Mouse (Mus musculus) liver, embryonic 11.5 days (tissue): ENCODE measurements around the gene Tsr1. TPM values are rescaled to one million over a fixed set of nuclear protein-coding genes. Genes with fewer than 3 reads are reported as not detected.

Experiments used
- ATAC-seq: fragments of 200-750 bp; cut with Nextera tagmentation; replicated peaks from 2 replicates; pipeline ENCODE4 v1.8.0; 2017; ENCODE audit warnings: moderate number of reproducible peaks, mild to moderate bottlenecking, moderate TSS enrichment, moderate library complexity; ENCODE audit not compliant: low FRiP score
- DNase-seq: peaks from one replicate; pipeline ENCODE4 v3.0.0-alpha.2; 2017; ENCODE audit warnings: low spot score
- H3K27ac ChIP-seq: fragments of 300-500 bp; sonication (generic); 2 replicates; pipeline ENCODE4 v1.5.1; 2014; ENCODE audit warnings: mild to moderate bottlenecking, low read depth, low read length, control low read depth
- H3K27me3 ChIP-seq: fragments of 300-500 bp; sonication (generic); replicated peaks from 2 replicates; pipeline ENCODE4 v1.6.1; 2014; ENCODE audit warnings: low read length, mixed read lengths; ENCODE audit not compliant: control insufficient read depth, insufficient read depth
- H3K36me3 ChIP-seq: fragments of 300-500 bp; sonication (generic); 2 replicates; pipeline ENCODE4 v1.6.1; 2014; ENCODE audit warnings: mild to moderate bottlenecking, low read length, moderate library complexity, mixed read lengths; ENCODE audit not compliant: control insufficient read depth, insufficient read depth
- H3K4me1 ChIP-seq: fragments of 300-500 bp; sonication (generic); replicated peaks from 2 replicates; pipeline ENCODE4 v1.6.1; 2014; ENCODE audit warnings: low read length, mixed read lengths; ENCODE audit not compliant: control insufficient read depth, insufficient read depth
- H3K4me2 ChIP-seq: fragments of 300-500 bp; sonication (generic); 2 replicates; pipeline ENCODE4 v1.6.1; 2014; ENCODE audit warnings: mild to moderate bottlenecking, control low read depth, moderate library complexity
- H3K4me3 ChIP-seq: fragments of 300-500 bp; sonication (generic); 2 replicates; pipeline ENCODE4 v1.5.1; 2014; ENCODE audit warnings: low read depth, low read length, control low read depth
- H3K9ac ChIP-seq: fragments of 300-500 bp; sonication (generic); 2 replicates; pipeline ENCODE4 v1.6.1; 2014; ENCODE audit warnings: low read depth, low read length, control low read depth
- H3K9me3 ChIP-seq: fragments of 300-500 bp; sonication (generic); 2 replicates; pipeline ENCODE4 v1.6.1; 2016; ENCODE audit warnings: low read length, inconsistent platforms, mixed read lengths; ENCODE audit not compliant: control insufficient read depth
- WGBS: fragments of 180-500 bp; shearing (Covaris S2); extraction: QIAGEN DNeasy Blood & Tissue Kit; methylation state at CpG from one replicate; pipeline ENCODE4 v1.1.7; 2014; 5-methylcytosine and 5-hydroxymethylcytosine counted together
- polyA plus RNA-seq: library from polyadenylated mRNA; unstranded; fragments of >200 nt; fragmentation: Nextera tagmentation; extraction: Ambion mirVana; gene quantifications from 2 replicates; pipeline ENCODE4 v1.2.1, GENCODE M21; 2014

Gene Tsr1
- polyA plus RNA-seq, 1 experiment from 2014 or later = 72.4 TPM

- H3K9me3 ChIP-seq = no peaks in the 10 kb centered on the region
- H3K9ac ChIP-seq = no peak overlapping the region
- H3K4me1 ChIP-seq = no peaks in the 10 kb centered on the region
- ATAC-seq (no peak), DNase-seq (no peak)
- peaks cover 5% of the 10 kb centered on the region; the same call in 1 of the 2 replicates for H3K36me3 ChIP-seq
- WGBS = 85% methylated on average over 2 of the region's 2 CpGs
- H3K27ac ChIP-seq = no peak overlapping the region
- H3K27me3 ChIP-seq = no peaks in the 10 kb centered on the region
- H3K4me3 ChIP-seq = no peak overlapping the region
- H3K4me2 ChIP-seq = no peak overlapping the region
Observed at GRCm38 (mm10) chr11:74867181-74867580, 30.7 kb upstream of the Tsr1 start.

- no peaks in the 10 kb centered on the region for H3K9me3 ChIP-seq
Observed at GRCm38 (mm10) chr11:74868046-74868760, 29.7 kb upstream of the Tsr1 start.

GRCm38 (mm10) chr11:74869603-74870002, 28.3 kb upstream of the Tsr1 start:
- Histone ChIP-seq H3K4me2 (no peak overlapping the region), H3K27me3 (no peaks in the 10 kb centered on the region), H3K27ac (no peak overlapping the region), H3K36me3 (peaks cover 5% of the 10 kb centered on the region; the same call in 1 of the 2 replicates), H3K9ac (no peak overlapping the region), H3K4me3 (no peak overlapping the region), H3K4me1 (no peaks in the 10 kb centered on the region), H3K9me3 (no peaks in the 10 kb centered on the region)
- no peak for DNase-seq
- 82% methylated on average over 6 of the region's 6 CpGs for WGBS
- no peak for ATAC-seq

More at GRCm38 (mm10) chr11:74868046-74868760, 29.7 kb upstream of the Tsr1 start:
- Histone ChIP-seq H3K4me1 (no peaks in the 10 kb centered on the region), H3K36me3 (peaks cover 5% of the 10 kb centered on the region; the same call in 1 of the 2 replicates), H3K4me2 (no peak overlapping the region), H3K27me3 (no peaks in the 10 kb centered on the region), H3K27ac (no peak overlapping the region), H3K4me3 (no peak overlapping the region), H3K9ac (no peak overlapping the region)
- DNase-seq (no peak), ATAC-seq (no peak)
- 86% methylated on average over 13 of the region's 13 CpGs for WGBS

- H3K9ac ChIP-seq = no peak overlapping the region
- H3K27ac ChIP-seq = no peak overlapping the region
- ATAC-seq (no peak), DNase-seq (no peak)
- WGBS = 78% methylated on average over 4 of the region's 4 CpGs
- H3K4me3 ChIP-seq = no peak overlapping the region
- no peaks in the 10 kb centered on the region for H3K27me3 ChIP-seq
- H3K4me2 ChIP-seq = no peak overlapping the region
- peaks cover 5% of the 10 kb centered on the region; the same call in 1 of the 2 replicates for H3K36me3 ChIP-seq
- no peaks in the 10 kb centered on the region for H3K9me3 ChIP-seq
- H3K4me1 ChIP-seq = no peaks in the 10 kb centered on the region
Observed at GRCm38 (mm10) chr11:74870544-74870943, 27.3 kb upstream of the Tsr1 start.

GRCm38 (mm10) chr11:74870991-74871622, 26.8 kb upstream of the Tsr1 start:
- Histone ChIP-seq H3K4me1 (no peaks in the 10 kb centered on the region), H3K9ac (no peak overlapping the region), H3K9me3 (no peaks in the 10 kb centered on the region), H3K27me3 (no peaks in the 10 kb centered on the region), H3K27ac (no peak overlapping the region), H3K36me3 (peaks cover 5% of the 10 kb centered on the region; the same call in 1 of the 2 replicates), H3K4me3 (no peak overlapping the region), H3K4me2 (no peak overlapping the region)
- DNase-seq (no peak), ATAC-seq (no peak)
- WGBS = 56% methylated on average over 12 of the region's 12 CpGs

GRCm38 (mm10) chr11:74874630-74875029, 23.2 kb upstream of the Tsr1 start:
- Histone ChIP-seq H3K36me3 (no peaks in the 10 kb centered on the region), H3K9ac (no peak overlapping the region), H3K4me2 (no peak overlapping the region), H3K27me3 (no peaks in the 10 kb centered on the region), H3K4me1 (no peaks in the 10 kb centered on the region; the same call in 1 of the 2 replicates), H3K4me3 (no peak overlapping the region), H3K27ac (no peak overlapping the region), H3K9me3 (no peaks in the 10 kb centered on the region)
- ATAC-seq = no peak
- WGBS = 64% methylated on average over 3 of the region's 3 CpGs
- DNase-seq = no peak

- 16% methylated on average over 9 of the region's 9 CpGs for WGBS
- H3K9ac ChIP-seq = no peak overlapping the region
- no peak overlapping the region for H3K4me2 ChIP-seq
- no peaks in the 10 kb centered on the region for H3K9me3 ChIP-seq
- 0 out of 2 replicates have a peak, but pooled peaks have one; percentile 29 for ATAC-seq
- H3K36me3 ChIP-seq = no peaks in the 10 kb centered on the region
- no peak overlapping the region for H3K4me3 ChIP-seq
- no peaks in the 10 kb centered on the region; the same call in 1 of the 2 replicates for H3K4me1 ChIP-seq
- peak; percentile 40 for DNase-seq
- H3K27ac ChIP-seq = no peak overlapping the region
- no peaks in the 10 kb centered on the region for H3K27me3 ChIP-seq
Observed at GRCm38 (mm10) chr11:74876801-74877200, 21.1 kb upstream of the Tsr1 start.

- ATAC-seq = no peak
- Histone ChIP-seq H3K36me3 (peaks cover 5% of the 10 kb centered on the region; the same call in 1 of the 2 replicates), H3K9ac (no peak overlapping the region), H3K9me3 (no peaks in the 10 kb centered on the region), H3K4me3 (no peak overlapping the region), H3K4me1 (no peaks in the 10 kb centered on the region; the same call in 1 of the 2 replicates), H3K4me2 (no peak overlapping the region), H3K27me3 (no peaks in the 10 kb centered on the region), H3K27ac (no peak overlapping the region)
- no peak for DNase-seq
- WGBS = 87% methylated on average over 9 of the region's 9 CpGs
Observed at GRCm38 (mm10) chr11:74880999-74881398, 16.9 kb upstream of the Tsr1 start.
